In the genomic region with DNA sequence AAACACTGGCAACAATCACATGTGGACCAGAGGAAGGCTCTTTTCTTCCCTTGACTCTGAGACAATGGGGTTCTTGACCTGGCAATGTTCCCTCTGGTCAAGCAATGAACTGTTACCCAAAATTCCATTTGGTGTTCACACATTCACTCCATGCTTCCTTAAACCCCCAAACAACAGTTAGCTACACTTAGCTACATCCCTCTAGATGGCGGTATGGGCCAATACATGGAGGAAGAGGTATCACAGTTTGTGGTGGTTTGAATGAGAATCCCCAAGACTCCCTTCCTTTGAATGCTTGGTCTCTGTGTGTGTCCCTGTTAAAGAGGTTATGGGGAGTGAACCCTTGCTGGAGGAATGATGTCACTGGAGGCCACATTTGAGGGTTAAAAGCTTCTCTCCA, we compare ENCODE assay signal across 11 mouse cellular contexts.
DNase-seq lines count a peak whose midpoint lies in the region; ATAC-seq and TF ChIP-seq lines count a peak whose summit lies in the region.
"Had no signal": no experiment of that assay in that cellular context is flagged by ENCODE, and none has a peak within 500 bp of the region (broad histone marks: within the 10 kb centered on the region; RNA-seq: fewer than 3 reads in every experiment).

No protein-coding gene starts in this region.

- no peak for DNase-seq in heart, adult 2 months
- DNase-seq in heart, adult 11 months: no peak
- DNase-seq in lung, postnatal 0 days (ENCODE audit: low spot score): peak; percentile 6
- DNase-seq in lung, postnatal 4 days: no peak
- DNase-seq in retina, postnatal 1 day: peak; percentile 32
- DNase-seq in spleen, postnatal 36 days (ENCODE audit: low spot score in 2 of 2): no peak
- DNase-seq: lung, postnatal 36 days had no signal

- H3K27me3 ChIP-seq in heart, adult 2 months (ENCODE audit: control insufficient read depth, insufficient read depth, low read length): no peaks in the 10 kb centered on the region; the same call in 1 of the 2 replicates
- no peaks in the 10 kb centered on the region for H3K27me3 ChIP-seq in lung, postnatal 0 days (replicated peaks; ENCODE audit: insufficient read depth, low read length)

- no peaks in the 10 kb centered on the region for H3K9me3 ChIP-seq in lung, postnatal 0 days (ENCODE audit: low read length)
- H3K9me3 ChIP-seq: heart, embryonic 10.5 days had no signal

- peak; percentile 27 for TF ChIP-seq CTCF in heart, adult 2 months (IDR thresholded peaks at IDR 0.05)
- peak; percentile 49 for TF ChIP-seq CTCF in lung, postnatal 0 days (IDR thresholded peaks at IDR 0.05)
- peak; percentile 54; the same call in 1 of the 2 replicates for TF ChIP-seq CTCF in cortical plate, adult 2 months (IDR thresholded peaks at IDR 0.05; ENCODE audit: extremely low read depth, insufficient read depth, low read length)

- 13% methylated on average over 1 of the region's 1 CpGs for whole genome bisulfite sequencing in heart, adult 2 months
- WGBS in lung, postnatal 0 days: 24% methylated on average over 1 of the region's 1 CpGs

- no peak overlapping the region for H3K4me2 ChIP-seq in lung, postnatal 0 days (replicated peaks; ENCODE audit: low read depth, low read length)

- no peak for TF ChIP-seq EP300 in heart, adult 2 months (IDR thresholded peaks at IDR 0.05; ENCODE audit: insufficient read depth, low read depth, low read length)
- TF ChIP-seq EP300 in lung, postnatal 0 days (IDR thresholded peaks at IDR 0.05): no peak

- no peak for ATAC-seq in lung, postnatal 0 days
- ATAC-seq in megakaryocyte, adult 5-6 weeks (ENCODE audit: poor library complexity, severe bottlenecking): no peak

- H3K79me2 ChIP-seq in heart, adult 2 months (replicated peaks; ENCODE audit: control insufficient read depth, insufficient read depth, low read length): no peaks in the 10 kb centered on the region

- TF ChIP-seq POLR2A in heart, adult 2 months (IDR thresholded peaks at IDR 0.05; ENCODE audit: insufficient read depth, low read depth, low read length): no peak
- TF ChIP-seq POLR2A in cortical plate, adult 2 months (IDR thresholded peaks at IDR 0.05; ENCODE audit: extremely low read depth, insufficient read depth, low read length): no peak

- no peak overlapping the region for H3K27ac ChIP-seq in heart, adult 2 months
- no peak overlapping the region for H3K27ac ChIP-seq in lung, postnatal 0 days (ENCODE audit: low read length)
- H3K27ac ChIP-seq in cortical plate, adult 2 months (ENCODE audit: insufficient read depth, low read length): no peak overlapping the region
- H3K27ac ChIP-seq: heart, embryonic 10.5 days had no signal

- H3K36me3 ChIP-seq in heart, adult 2 months (ENCODE audit: control insufficient read depth, insufficient read depth, low read length): no peaks in the 10 kb centered on the region
- no peaks in the 10 kb centered on the region for H3K36me3 ChIP-seq in lung, postnatal 0 days (ENCODE audit: insufficient read depth, low read length)
- H3K36me3 ChIP-seq: heart, embryonic 10.5 days had no signal

- H3K4me3 ChIP-seq in heart, adult 2 months: no peak overlapping the region
- no peak overlapping the region for H3K4me3 ChIP-seq in lung, postnatal 0 days (ENCODE audit: low read depth, low read length)
- H3K4me3 ChIP-seq in cortical plate, adult 2 months (ENCODE audit: insufficient read depth, low read length): no peak overlapping the region
- H3K4me3 ChIP-seq: erythroblast, embryonic 14.5 days; heart, embryonic 10.5 days had no signal

- H3K4me1 ChIP-seq in heart, adult 2 months (ENCODE audit: control insufficient read depth, insufficient read depth, low read length): no peaks in the 10 kb centered on the region
- H3K4me1 ChIP-seq in lung, postnatal 0 days (ENCODE audit: insufficient read depth, low read depth, low read length): no peaks in the 10 kb centered on the region
- H3K4me1 ChIP-seq in cortical plate, adult 2 months (ENCODE audit: control insufficient read depth, insufficient read depth, low read length): no peaks in the 10 kb centered on the region; the same call in 1 of the 2 replicates
- H3K4me1 ChIP-seq: heart, embryonic 10.5 days had no signal

- intact Hi-C loops in heart, adult 2 months (cut with DNase I): no loop called here

- no peak overlapping the region for H3K9ac ChIP-seq in heart, adult 2 months (ENCODE audit: low read depth, low read length)
- H3K9ac ChIP-seq in lung, postnatal 0 days (replicated peaks; ENCODE audit: low read depth): no peak overlapping the region

Comparison
In these comparisons a context has a peak if more than half of its experiments do, and no peak if none do; other contexts are left out.
1. DNase-seq: peak in lung, postnatal 0 days (single experiment) and retina, postnatal 1 day (single experiment); none in heart, adult 2 months (0 of 2), heart, adult 11 months (single experiment), lung, postnatal 4 days (0 of 2) and spleen, postnatal 36 days (0 of 2).
2. Peak in every context shown above with its lines, with median percentiles within 50 percentile points of each other: CTCF ChIP-seq.